Mouse (Mus musculus) urinary bladder, postnatal 36 days (tissue): Measurements from ENCODE around the gene Mfap5.
"Not testable (repeated sequence)": the region's sequence is repeated elsewhere in the genome, so short reads cannot be mapped to it uniquely, and the experiment has no call there.

Source experiments
- DNase-seq, 2 experiments: peaks; one replicate each; pipeline ENCODE4 v3.0.0; 2022; ENCODE audit warnings: low spot score in 2 of 2, mixed read lengths in 1 of 2

The Mfap5 gene

GRCm38 (mm10) chr6:122512914-122513878 is 7.6 kb downstream of the Mfap5 start:
- no peak for DNase-seq

DNA sequence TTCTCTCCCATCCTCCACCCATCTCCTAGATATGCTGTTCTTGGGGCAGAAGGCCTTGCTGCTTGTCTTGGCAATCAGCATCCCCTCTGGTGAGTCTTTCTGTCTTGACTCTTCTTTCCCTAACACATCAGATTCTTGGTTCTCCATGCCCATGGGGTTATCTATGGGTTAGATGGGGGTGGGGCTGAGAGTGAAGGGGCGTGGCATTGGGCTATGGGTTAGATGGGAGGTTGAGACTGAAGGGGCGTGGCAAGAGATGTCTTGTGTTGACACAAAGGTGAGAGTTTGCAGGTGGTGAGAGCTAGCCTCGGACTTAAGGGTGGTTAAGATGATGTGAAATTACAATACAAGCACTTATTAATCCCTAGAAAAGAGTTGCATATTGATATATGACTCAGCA is 8.7 kb downstream of the Mfap5 start:
- DNase-seq = no peak

GRCm38 (mm10) chr6:122515762-122516161 is 10.1 kb downstream of the Mfap5 start:
- not testable (repeated sequence) for DNase-seq

DNA sequence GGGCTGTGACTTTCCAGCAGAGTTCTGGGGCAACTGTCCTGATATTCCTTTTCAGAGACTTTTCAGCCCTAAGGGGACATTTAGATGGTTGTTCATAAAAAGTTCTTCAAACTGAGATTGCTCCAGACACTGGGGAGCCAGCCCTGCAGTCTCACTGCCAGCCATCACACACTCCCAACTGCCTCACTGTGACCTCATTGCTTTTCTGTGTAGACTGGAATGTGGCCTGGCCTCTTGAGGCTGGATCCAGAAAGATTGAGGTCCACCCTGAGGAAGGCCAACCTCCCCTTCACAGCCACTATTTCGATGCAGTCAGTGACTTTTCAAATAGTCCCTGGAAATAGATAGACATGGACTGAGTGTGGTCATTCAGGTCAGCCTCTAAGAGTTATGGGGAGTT is 12.0 kb downstream of the Mfap5 start:
- DNase-seq = peak in 1 of 2 experiments; percentile 14

GRCm38 (mm10) chr6:122519384-122519783 is 13.7 kb downstream of the Mfap5 start:
- DNase-seq = no peak

- no peak for DNase-seq
Observed at GRCm38 (mm10) chr6:122522595-122522994, 16.9 kb downstream of the Mfap5 start.

GRCm38 (mm10) chr6:122523289-122523688 is 17.6 kb downstream of the Mfap5 start:
- no peak for DNase-seq

DNA sequence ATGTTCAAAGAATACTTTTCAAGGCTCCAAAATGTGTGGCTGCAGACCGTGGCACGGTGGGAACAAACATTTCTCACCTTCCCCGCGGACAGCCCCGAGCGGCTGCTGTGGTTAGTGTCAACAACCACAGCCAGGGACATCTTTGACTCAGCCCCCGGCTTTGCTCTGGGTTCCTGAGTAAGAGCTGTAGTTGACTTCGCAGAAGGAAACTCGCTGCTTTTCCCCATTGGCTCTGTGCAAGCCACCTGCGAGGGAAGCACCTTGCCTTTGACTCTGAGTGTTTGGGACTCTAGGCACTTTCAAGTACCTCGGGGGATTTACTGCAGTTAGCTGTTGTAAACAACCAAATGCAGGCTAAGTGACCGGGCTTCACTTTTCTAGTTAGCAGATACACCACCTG is 22.0 kb downstream of the Mfap5 start:
- DNase-seq = no peak

- no peak for DNase-seq
Observed at GRCm38 (mm10) chr6:122528136-122528535, 22.5 kb downstream of the Mfap5 start.

- no peak for DNase-seq
Observed at GRCm38 (mm10) chr6:122531466-122532174, 26.0 kb downstream of the Mfap5 start.

GRCm38 (mm10) chr6:122532883-122533302 is 27.2 kb downstream of the Mfap5 start:
- peak in 1 of 2 experiments; percentile 20 for DNase-seq

DNA sequence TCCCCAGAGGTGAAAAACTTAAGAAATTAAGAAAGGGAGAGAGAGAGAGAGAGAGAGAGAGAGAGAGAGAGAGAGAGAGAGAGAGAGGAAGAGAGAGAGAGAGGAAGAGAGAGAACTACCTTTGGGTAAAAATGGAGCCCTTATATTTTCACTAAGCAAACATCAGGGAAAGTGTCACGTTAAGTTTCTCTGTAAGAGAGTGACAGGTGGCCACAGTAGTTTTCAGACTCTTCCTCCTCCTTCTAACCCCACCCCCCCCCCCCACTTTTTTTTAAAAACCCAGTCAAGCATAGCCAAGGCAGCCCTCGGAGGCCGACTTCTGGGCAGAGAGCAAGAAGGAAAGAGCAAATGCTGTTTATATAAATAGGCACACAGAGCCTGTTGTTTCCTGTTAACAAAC is 28.4 kb downstream of the Mfap5 start:
- no peak for DNase-seq

- DNase-seq = no peak
Observed at GRCm38 (mm10) chr6:122539564-122539963, 33.9 kb downstream of the Mfap5 start.

- not testable (repeated sequence) for DNase-seq
Observed at GRCm38 (mm10) chr6:122542459-122542858, 36.8 kb downstream of the Mfap5 start.

- no peak for DNase-seq
Observed at GRCm38 (mm10) chr6:122543574-122543973, 37.9 kb downstream of the Mfap5 start.

GRCm38 (mm10) chr6:122544672-122545071 is 39.0 kb downstream of the Mfap5 start:
- DNase-seq = no peak

- no peak for DNase-seq
Observed at GRCm38 (mm10) chr6:122545289-122545882, 39.7 kb downstream of the Mfap5 start.

DNA sequence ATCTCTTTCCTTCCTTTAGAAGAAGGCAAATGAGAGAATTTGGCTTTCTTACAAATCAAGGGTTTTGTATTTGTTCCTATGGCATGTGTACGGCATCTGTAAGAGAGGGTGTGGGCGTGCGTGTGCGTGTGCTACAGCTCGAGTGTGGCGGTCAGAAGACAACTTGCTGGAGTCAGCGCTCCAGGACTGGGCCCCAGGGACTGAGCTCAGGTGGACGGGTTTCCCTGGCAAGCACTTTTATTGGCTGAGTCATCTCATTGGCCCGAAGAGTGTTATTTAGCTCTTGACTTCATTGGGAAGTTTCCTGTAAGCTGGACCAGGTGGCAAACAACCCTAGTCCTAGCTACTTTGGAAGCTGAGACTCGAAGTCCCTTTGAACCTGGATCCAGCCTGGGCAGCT is 40.3 kb downstream of the Mfap5 start:
- DNase-seq = peak in 1 of 2 experiments; percentile 14

GRCm38 (mm10) chr6:122553606-122554005 is 48.0 kb downstream of the Mfap5 start, which contains the start of gene Aicda:
Gene Aicda, plus strand, starts transcription at chr6:122553801.
- DNase-seq = no peak

- DNase-seq = no peak
Observed at GRCm38 (mm10) chr6:122554102-122554501, 48.5 kb downstream of the Mfap5 start.

DNA sequence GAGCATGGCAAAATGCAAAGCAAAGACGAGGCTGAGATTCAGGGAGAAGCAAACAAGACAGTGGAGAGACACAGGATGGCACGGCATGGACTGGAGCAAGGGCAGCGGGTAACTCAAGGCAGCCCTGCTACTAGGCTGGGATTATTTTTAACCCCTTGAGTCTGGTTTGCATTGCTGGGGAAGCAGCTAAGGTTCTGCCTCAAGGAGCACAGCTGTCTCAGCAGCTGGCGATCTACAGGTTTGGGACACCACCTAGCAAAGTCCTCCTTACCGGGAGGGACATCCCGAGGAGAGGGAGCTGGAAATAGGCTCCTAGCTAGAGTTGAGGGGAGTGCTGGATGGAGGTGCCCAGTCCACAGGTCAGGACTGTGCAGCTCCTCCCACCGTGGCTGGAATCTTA is 49.6 kb downstream of the Mfap5 start:
- DNase-seq = no peak

DNA sequence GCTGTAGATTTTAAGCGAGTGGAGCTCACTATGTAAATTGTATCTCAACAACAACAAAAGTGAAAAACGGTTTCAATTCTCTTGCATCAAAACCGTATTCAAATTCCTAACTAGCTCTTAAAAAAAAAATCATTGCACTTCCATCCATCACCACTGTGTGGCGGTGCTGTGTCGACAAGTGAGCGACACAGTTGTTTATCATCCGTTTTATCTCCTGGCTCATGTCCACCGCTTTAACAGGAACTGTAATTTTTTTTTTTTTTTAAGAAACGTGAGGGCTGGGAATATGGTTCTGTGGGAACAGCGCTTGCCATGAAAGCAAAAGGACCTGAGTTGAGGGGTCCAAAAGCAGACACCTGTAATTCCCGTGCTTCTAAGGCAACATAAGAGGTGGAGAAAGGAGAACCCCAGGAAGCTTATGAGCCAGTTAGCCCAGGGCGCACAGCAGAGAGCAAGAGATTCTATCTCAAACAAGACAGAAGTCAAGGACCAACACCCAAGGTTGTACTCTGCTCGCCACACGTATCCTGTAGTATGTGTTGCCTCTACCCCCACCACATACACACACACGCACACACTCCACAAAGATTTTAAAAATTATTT is 51.4 kb downstream of the Mfap5 start:
- peak; percentile 60 to 64 for DNase-seq
